Mouse (Mus musculus) embryonic fibroblast, embryonic 13.5 days (primary cell): ENCODE data around the gene Gm42791. TPM values are rescaled to one million over a fixed set of nuclear protein-coding genes. Genes with fewer than 3 reads are reported as not detected.
A peak's percentile ranks its signal among the peaks of the same experiment; 100 is the strongest.

ENCODE experiments used
- H3K27ac ChIP-seq: 2 replicates; pipeline ENCODE4 v1.5.1; 2012; ENCODE audit warnings: low read length, control low read depth, inconsistent platforms; ENCODE audit not compliant: insufficient read depth
- H3K4me1 ChIP-seq: 2 replicates; pipeline ENCODE4 v1.6.1; 2011; ENCODE audit warnings: low read length; ENCODE audit not compliant: control insufficient read depth, insufficient read depth
- H3K4me3 ChIP-seq: 2 replicates; pipeline ENCODE4 v1.5.1; 2011; ENCODE audit warnings: mild to moderate bottlenecking, control low read depth, low read length; ENCODE audit not compliant: insufficient read depth
- CTCF ChIP-seq: IDR thresholded peaks from 2 replicates; pipeline ENCODE4 v1.5.1; 2011; ENCODE audit warnings: mild to moderate bottlenecking, control low read depth, low read length, moderate library complexity, borderline replicate concordance; ENCODE audit not compliant: insufficient read depth
- POLR2A ChIP-seq: IDR thresholded peaks from 2 replicates; pipeline ENCODE4 v1.6.1; 2011; ENCODE audit warnings: low read depth, mild to moderate bottlenecking, control low read depth, low read length, moderate library complexity
- polyA plus RNA-seq: library from polyadenylated mRNA; stranded (reverse); fragments of >200 nt; gene quantifications from 2 replicates; pipeline ENCODE4 v1.2.4, GENCODE M21; 2011; ENCODE audit warnings: low read depth; ENCODE audit not compliant: missing spikeins, insufficient read length

Gm42791 gene
- polyA plus RNA-seq, 1 experiment, result 7.1 TPM

DNA sequence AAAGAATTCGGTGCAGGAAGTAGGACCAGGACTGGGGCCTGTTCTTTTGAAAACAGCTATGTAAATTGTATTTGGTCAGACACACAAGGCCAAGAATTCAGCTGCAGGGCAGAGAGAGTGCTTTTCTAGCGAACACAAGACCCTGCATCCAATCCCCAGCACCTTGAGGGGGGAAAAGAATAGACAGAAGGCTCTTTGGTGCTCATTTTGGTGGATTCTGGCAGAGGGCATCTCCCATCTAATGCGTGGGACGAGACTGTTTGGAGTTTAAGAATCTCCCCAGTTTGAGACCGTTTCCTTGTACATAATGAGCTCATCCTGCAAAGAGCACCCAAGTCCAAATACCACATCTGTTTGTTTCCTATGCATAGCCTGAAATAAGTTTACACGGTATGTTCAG lies 28.6 kb downstream of the Gm42791 start:
- H3K4me3 ChIP-seq, result no peak overlapping the region
- TF ChIP-seq CTCF (no peak), POLR2A (no peak)
- peaks cover 20% of the 10 kb centered on the region for H3K4me1 ChIP-seq
- peak overlapping the region; percentile 97 for H3K27ac ChIP-seq

DNA sequence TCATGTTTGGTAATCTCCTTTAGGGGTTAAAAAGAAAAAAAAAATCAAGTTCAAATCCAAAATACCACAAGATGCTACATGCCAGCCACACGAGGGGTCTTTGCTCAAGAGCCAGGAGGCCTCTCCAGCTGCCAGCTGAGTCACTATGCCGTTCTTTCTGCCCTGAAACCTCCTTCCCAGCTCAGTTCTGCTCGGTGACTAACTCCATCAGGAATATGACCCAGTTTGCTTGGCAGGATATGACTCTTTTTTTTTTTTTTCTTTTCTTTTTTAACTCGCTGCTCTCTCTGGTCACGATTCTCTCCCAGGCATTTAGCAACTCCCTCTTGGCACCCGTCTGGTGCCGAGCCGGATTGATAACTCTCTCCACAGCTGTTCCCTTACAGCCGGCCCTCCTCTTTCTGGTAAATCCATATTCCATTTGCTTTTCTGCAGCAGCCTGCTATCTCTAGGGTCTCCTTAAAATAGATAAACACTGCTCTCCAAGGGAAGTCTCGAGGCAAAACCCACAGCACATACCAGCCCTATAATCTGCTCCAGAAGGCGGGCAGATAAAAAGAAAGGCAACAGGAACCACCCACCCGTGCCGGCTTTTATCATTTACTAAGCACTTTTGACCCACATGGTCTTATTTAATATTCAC lies 29.1 kb downstream of the Gm42791 start:
- TF ChIP-seq CTCF, result no peak
- H3K4me1 ChIP-seq, result peaks cover 20% of the 10 kb centered on the region
- H3K27ac ChIP-seq, result peak overlapping the region; percentile 97
- H3K4me3 ChIP-seq, result no peak overlapping the region

DNA sequence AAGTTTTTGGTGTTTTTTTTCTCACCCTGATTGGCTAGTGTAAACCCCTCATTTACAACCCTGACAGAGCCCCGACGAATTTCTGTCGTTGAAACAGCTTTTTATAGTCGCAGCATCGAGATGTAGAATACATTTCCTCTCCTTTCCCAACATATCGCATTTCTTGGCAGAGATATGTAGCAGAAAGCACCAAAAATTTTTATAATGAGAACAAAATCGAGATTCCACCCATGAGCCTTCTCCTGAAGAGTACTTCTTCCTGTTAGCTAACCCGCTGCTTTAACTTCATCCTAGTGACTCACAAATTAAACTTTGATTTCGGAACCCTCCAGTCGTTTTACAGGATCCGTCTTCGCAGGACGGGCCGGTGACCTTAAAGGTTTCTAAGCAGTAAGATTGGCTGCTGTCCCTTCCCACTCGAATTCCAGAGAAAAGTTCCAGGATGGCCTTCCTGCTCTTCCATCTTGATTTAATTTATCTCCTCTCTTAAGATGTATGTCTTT lies 29.8 kb downstream of the Gm42791 start:
- Histone ChIP-seq H3K4me1 (peaks cover 20% of the 10 kb centered on the region), H3K4me3 (no peak overlapping the region), H3K27ac (peak overlapping the region; percentile 97)
- TF ChIP-seq CTCF, result no peak
- no peak; the same call in 1 of the 2 replicates for TF ChIP-seq POLR2A

DNA sequence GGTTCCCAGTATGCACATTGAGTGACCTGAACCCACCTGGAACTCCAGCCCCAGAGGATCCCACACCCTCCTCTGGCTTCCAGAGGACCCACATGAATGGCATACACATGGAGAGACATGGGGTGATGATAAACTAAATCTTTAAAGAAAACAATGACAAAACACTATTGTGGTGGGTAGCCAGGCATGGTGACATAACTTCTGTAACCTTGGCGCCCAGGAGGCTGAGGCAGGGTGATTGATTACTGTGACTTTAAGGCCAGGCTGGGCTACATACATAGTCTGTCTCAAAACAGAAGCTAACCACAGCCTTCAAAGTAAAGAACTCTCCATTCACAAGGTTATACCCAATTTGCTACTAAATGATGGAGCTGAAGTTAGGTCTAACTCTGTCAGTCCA lies 30.7 kb downstream of the Gm42791 start:
- peak overlapping the region; percentile 97 for H3K27ac ChIP-seq
- no peak overlapping the region for H3K4me3 ChIP-seq
- TF ChIP-seq CTCF (no peak), POLR2A (no peak)
- peaks cover 20% of the 10 kb centered on the region for H3K4me1 ChIP-seq

DNA sequence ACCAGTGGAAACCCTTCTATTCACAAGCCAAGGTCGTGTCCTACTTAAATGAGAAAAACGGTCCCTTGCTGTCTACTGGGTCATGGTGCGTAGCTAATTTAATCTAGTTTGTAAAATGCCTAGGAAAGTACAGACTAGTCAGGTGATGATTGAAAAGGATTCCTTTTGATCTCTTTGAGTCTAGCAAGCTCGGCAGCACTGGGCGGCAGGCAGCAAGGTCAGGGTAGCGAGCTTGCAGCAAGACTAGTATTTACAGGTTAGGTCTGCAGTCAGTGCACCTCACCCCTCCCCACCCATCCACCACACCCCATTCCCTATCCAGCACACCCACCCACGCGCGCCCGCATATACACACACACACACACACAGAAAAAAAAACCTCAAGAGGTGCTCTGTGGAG lies 34.7 kb downstream of the Gm42791 start:
- TF ChIP-seq POLR2A (no peak), CTCF (no peak)
- H3K27ac ChIP-seq, result no peak overlapping the region
- H3K4me3 ChIP-seq, result no peak overlapping the region
- peaks cover 9% of the 10 kb centered on the region for H3K4me1 ChIP-seq

DNA sequence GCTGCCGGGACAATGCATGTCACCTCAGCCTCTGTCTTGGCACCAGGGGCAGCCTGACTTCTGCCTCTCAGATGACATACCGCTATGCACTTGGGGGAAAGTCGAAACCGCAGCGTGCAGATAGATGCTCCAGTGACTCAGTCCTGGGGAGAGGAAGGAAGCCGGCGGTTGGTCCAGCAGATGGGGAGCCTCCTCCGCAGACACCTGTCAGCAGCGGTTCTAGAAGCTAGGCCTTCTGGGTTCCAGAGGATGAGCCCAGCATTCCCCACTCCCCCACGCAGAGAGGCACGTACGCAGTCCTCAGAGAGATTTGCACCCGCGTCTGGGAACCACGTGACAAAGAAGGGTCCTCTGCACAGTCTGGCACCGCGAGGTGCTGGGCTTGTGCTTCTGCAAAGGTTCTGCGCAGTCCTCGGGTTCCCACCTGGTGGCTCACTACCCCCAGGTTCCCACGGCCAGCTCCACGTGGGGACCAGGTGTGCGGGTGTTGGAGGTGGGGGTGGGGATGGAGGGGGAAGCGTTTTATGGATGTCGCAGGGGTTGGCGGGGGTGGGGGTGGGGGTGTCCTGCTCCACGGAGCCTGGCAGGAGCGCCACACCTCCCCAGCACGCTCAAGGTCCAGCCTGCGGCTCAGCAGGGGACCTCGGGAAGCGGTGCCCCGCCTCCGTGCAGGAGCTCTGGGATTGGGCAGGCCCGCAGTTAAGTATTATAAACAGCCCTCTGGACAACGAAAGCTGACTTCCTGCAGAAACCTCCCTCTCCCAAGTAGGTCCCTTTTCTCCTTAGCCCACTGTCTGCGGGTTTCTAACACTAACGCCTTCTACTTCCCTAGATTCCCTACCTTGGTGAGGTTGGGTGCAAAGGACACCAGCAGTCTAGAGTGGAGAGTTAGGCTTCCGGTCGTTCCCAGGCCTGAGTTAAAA lies 35.6 kb downstream of the Gm42791 start:
- Histone ChIP-seq H3K27ac (no peak overlapping the region), H3K4me1 (peaks cover 5% of the 10 kb centered on the region; the same call in 1 of the 2 replicates), H3K4me3 (no peak overlapping the region)
- TF ChIP-seq POLR2A (peak; percentile 49; the same call in 1 of the 2 replicates), CTCF (no peak)

DNA sequence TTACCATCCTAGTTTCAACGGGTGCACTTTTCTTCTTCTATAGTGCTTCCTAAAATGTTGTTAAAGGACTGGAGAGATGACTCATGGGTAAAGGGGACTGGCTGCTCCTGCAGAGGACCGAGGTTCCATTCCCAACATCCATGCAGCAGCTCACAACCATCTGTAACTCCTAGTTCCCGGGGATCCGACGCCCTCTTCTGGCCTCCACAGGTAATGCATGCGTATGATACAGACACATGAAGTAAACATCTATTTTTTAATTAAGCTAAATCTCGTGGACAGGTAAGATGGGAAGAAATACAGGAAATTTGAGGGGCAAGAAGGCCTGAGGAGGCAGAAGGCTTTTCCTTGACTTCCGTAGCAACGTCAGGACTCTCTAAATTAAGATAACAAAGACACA lies 36.6 kb downstream of the Gm42791 start:
- H3K4me1 ChIP-seq, result no peaks in the 10 kb centered on the region
- TF ChIP-seq POLR2A, result no peak
- no peak for TF ChIP-seq CTCF
- no peak overlapping the region for H3K27ac ChIP-seq
- H3K4me3 ChIP-seq, result no peak overlapping the region

DNA sequence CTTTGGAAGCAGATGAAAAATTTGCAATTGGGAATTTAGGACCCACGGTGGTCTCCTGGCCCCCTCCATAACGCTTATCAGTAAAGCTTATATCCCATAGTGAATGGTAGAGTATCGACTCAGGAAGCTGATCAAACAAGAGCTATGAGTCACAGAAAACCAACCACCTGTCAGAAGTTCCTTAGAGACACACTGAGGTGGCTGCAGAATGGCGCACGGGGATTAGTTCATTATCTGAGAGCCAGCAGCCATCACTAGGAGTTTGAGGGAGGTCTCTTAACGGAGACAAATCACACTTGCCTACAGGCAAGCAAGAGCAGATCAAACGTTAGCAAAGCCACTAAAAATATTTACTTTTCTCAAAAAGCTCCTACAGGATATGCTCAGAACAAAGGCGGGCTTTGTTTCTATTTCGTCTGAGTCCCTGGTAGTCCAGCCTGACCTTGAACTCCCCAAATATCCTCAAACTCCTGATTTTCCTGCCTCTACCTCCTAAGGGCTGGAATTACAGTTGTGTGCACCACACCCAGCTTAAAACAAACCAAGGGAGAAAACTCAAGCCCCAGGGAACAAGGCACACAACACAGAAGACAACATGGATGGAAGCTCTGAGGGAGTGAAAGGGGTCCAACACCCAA lies 37.9 kb downstream of the Gm42791 start:
- TF ChIP-seq CTCF (no peak), POLR2A (no peak)
- no peak overlapping the region for H3K27ac ChIP-seq
- H3K4me1 ChIP-seq, result no peaks in the 10 kb centered on the region
- H3K4me3 ChIP-seq, result no peak overlapping the region

DNA sequence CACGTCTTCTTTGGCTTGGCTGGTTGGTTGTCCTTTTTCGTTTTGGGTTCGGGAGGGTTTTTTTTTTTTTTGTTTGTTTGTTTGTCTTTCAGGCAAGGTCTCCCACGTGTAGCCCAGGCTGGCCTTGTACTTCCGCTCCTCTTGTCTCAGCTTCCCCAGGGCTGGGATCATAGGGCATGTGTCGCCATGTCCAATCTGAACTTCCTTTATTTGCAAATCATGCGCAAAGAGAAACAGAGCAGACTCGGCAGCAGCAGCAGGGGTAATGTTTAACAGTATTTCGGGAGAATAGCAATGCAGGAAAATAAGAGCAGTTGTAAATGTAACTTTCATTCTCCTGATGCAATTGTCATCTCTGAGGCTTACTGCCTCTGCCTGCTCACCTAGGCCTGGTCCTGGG lies 38.9 kb downstream of the Gm42791 start:
- no peak overlapping the region for H3K4me3 ChIP-seq
- H3K27ac ChIP-seq, result no peak overlapping the region
- TF ChIP-seq POLR2A (no peak), CTCF (no peak)
- H3K4me1 ChIP-seq, result no peaks in the 10 kb centered on the region
